Mouse (Mus musculus): Measurements from ENCODE around the gene Smarcal1.

DNA sequence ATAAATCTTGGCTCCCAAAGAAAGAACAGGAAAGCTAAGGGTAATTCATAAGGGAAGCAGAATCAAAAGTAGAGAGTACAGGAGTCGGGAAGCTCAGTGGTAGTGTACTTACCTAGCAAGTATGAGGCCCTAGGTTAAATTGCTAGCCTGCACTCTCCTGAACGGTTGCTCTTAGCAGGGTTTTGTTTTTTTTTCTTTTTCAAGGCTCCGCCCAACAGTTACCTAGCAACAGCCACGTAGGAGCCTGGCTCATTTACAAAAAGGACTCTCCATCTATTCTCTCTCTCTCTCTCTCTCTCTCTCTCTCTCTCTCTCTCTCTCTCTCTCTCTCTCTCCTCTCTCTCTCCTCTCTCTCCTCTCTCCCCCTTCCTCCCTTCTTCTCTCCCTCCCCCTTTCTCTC, 4.2 kb upstream of the Smarcal1 start:
- TF ChIP-seq CTCF (IDR thresholded peaks at IDR 0.05; ENCODE audit: low read depth, low read length) = no peak
- no peak for TF ChIP-seq POLR2A (IDR thresholded peaks at IDR 0.05; ENCODE audit: extremely low read depth, insufficient read depth, low read length)

Data from liver, adult 2 months (tissue).